Mouse (Mus musculus): ENCODE data around the gene Foxk1. TPM values are rescaled to one million over a fixed set of nuclear protein-coding genes. Genes with fewer than 3 reads are reported as not detected.

The Foxk1 gene
- polyA plus RNA-seq, 1 experiment, result 8.2 TPM

DNA sequence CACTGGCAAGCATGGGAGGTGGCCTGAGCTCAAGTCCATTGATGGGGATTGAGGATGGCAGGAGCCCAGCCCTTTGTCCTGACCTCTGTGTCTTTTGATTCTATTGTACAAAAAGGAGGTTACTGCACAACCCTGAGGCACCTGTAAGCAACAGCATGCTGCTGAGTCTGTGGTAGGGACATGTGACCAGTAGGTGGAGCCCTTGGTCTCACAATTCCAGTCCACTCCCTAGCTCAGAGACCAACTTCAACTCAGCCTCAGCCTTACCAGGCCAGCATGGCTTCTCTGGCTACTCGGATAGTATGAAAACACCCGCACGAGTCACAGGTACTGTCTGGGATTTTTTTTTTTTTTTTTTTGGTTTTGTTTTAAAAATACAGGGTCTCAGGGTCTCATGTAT is 101.1 kb downstream of the Foxk1 start:
- no peaks in the 10 kb centered on the region for H3K36me3 ChIP-seq (ENCODE audit: control insufficient read depth, insufficient read depth)
- no peaks in the 10 kb centered on the region for H3K79me2 ChIP-seq (ENCODE audit: control insufficient read depth, insufficient read depth)
- H3K27me3 ChIP-seq (ENCODE audit: control insufficient read depth, insufficient read depth, insufficient read length), result no peaks in the 10 kb centered on the region
- no peaks in the 10 kb centered on the region for H3K79me3 ChIP-seq (ENCODE audit: low read depth)
- no peak overlapping the region for H3K4me3 ChIP-seq (ENCODE audit: insufficient read depth, poor library complexity, severe bottlenecking)
- no peak overlapping the region for H3ac ChIP-seq (ENCODE audit: control insufficient read depth, insufficient read length, low read depth)
- TF ChIP-seq MYOG (IDR thresholded peaks at IDR 0.05; ENCODE audit: control insufficient read depth, extremely low read depth, insufficient read length) (no peak), FOSL1 (IDR thresholded peaks at IDR 0.05; ENCODE audit: insufficient read depth, low read length, poor library complexity, severe bottlenecking) (no peak), CEBPB (IDR thresholded peaks at IDR 0.05; ENCODE audit: low read depth) (no peak), USF1 (IDR thresholded peaks at IDR 0.05; ENCODE audit: low read depth) (peak; percentile 56), MYOD1 (IDR thresholded peaks at IDR 0.05; ENCODE audit: control insufficient read depth, insufficient read length, low read depth) (no peak), CTCF (IDR thresholded peaks at IDR 0.05; ENCODE audit: control insufficient read depth, insufficient read depth, insufficient read length) (peak; percentile 83)

DNA sequence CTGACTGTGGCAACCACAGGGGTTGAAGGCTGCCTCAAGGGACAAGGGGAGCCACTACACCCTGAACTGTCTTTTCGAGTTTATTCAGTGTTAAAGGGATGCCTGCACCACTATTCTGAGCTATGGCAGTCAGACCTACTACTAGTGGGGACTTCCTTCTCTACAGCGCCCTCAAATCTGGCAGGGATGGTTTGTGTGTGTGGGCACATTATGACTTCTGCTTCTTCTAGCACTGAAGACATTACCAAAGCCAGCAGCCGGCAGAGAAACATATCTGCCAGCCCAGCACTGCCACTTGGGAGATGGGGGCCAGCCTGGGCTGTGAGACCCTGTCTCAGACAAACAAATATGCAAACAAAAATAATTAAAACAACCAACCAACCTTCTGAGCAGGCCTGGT is 102.9 kb downstream of the Foxk1 start:
- Histone ChIP-seq H3ac (ENCODE audit: control insufficient read depth, insufficient read length, low read depth) (no peak overlapping the region), H3K36me3 (ENCODE audit: control insufficient read depth, insufficient read depth) (no peaks in the 10 kb centered on the region), H3K4me3 (ENCODE audit: insufficient read depth, poor library complexity, severe bottlenecking) (no peak overlapping the region), H3K27me3 (ENCODE audit: control insufficient read depth, insufficient read depth, insufficient read length) (no peaks in the 10 kb centered on the region), H3K79me3 (ENCODE audit: low read depth) (no peaks in the 10 kb centered on the region), H3K79me2 (ENCODE audit: control insufficient read depth, insufficient read depth) (no peaks in the 10 kb centered on the region)
- TF ChIP-seq MYOG (IDR thresholded peaks at IDR 0.05; ENCODE audit: control insufficient read depth, extremely low read depth, insufficient read length) (no peak), CEBPB (IDR thresholded peaks at IDR 0.05; ENCODE audit: low read depth) (no peak), USF1 (IDR thresholded peaks at IDR 0.05; ENCODE audit: low read depth) (no peak), FOSL1 (IDR thresholded peaks at IDR 0.05; ENCODE audit: insufficient read depth, low read length, poor library complexity, severe bottlenecking) (no peak), CTCF (IDR thresholded peaks at IDR 0.05; ENCODE audit: control insufficient read depth, insufficient read depth, insufficient read length) (no peak), MAX (IDR thresholded peaks at IDR 0.05) (no peak), MYOD1 (IDR thresholded peaks at IDR 0.05; ENCODE audit: control insufficient read depth, insufficient read length, low read depth) (no peak)

DNA sequence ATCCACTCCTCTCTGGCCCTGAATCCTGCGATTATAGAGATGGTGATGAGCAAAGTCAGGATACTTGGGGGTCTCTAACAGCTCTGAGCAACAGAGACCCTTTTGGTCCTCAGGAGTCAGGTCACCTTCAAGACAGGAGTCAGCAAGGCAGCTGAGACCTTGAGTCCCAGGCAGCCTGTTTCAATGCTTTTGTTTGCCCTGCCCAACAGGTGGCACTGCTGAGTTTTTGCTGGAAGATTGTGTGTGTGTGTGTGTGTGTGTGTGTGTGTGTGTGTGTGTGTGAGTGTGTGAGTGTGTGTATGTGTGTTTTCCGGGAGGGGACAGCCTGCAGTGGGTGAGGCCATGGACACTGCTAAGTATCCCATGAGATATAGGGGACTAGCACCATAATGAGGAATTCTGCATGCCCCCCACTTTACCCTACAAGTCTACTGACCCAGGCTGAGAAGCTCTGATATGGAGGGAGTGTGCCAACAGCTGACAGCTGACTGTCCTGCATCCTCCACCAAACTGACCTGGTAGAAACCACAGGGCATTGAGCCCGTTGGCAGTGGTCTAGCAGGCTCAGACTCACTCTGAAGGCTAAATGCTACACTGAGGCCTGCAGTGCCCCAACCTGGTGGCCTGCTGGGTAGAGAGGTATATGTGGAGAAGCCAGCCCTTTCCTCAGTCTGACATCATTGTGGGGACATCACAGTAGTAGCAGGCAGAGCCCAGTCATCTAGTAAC is 104.6 kb downstream of the Foxk1 start:
- H3K27me3 ChIP-seq (ENCODE audit: control insufficient read depth, insufficient read depth, insufficient read length), result no peaks in the 10 kb centered on the region
- no peak overlapping the region for H3ac ChIP-seq (ENCODE audit: control insufficient read depth, insufficient read length, low read depth)
- H3K36me3 ChIP-seq (ENCODE audit: control insufficient read depth, insufficient read depth), result no peaks in the 10 kb centered on the region
- TF ChIP-seq MAX (IDR thresholded peaks at IDR 0.05) (no peak), CTCF (IDR thresholded peaks at IDR 0.05; ENCODE audit: control insufficient read depth, insufficient read depth, insufficient read length) (peak; percentile 28)
- H3K4me3 ChIP-seq (ENCODE audit: insufficient read depth, poor library complexity, severe bottlenecking), result no peak overlapping the region
- no peaks in the 10 kb centered on the region for H3K79me2 ChIP-seq (ENCODE audit: control insufficient read depth, insufficient read depth)
- no peaks in the 10 kb centered on the region for H3K79me3 ChIP-seq (ENCODE audit: low read depth)

DNA sequence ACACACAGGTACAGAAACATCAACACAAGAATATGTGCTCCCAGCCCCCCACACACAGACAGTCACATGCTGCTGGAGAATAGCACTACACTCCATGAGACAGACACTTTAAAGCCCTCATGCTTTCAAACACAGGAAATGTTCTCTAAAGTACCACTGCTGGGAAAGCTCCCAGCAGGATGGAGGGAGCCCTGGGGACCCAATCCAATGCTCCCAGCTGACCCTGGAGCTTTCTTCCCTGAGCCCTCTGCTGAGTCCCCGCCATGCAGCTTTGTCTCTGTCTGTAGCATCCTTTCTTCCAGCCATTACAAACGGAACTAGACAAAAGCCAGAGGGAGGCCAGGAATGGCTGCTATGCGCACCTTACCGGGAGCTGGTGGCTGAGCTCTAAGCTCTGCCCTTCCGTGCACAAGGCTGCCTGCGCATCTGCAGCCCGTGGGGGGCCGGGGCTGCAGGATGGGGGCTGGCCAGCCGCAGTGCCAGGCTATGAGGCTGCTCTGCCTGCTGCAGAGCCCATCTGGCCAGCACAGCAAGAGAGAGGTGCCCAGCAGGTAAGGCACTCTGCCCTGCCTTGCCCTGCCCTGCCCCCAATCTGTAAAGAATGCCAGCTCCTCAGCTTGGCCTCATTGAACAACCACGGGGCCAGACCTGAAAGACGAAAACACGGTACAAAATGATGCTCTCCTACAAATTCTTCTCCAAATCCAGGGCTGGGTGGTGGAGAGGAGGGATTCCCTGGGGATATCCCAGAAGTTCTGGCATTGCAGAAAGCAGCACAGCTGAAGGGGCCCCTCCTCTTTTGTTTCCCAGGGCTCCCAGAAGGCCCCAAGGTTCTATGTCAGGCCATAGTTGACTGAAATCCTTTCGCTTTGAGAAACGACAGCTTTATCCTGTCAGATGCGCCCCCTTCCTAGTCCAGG is 108.1 kb downstream of the Foxk1 start:
- H3K36me3 ChIP-seq (ENCODE audit: control insufficient read depth, insufficient read depth), result no peaks in the 10 kb centered on the region
- H3K4me3 ChIP-seq (ENCODE audit: insufficient read depth, poor library complexity, severe bottlenecking), result no peak overlapping the region
- H3K79me3 ChIP-seq (ENCODE audit: low read depth), result no peaks in the 10 kb centered on the region
- TF ChIP-seq MAX (IDR thresholded peaks at IDR 0.05) (no peak), USF1 (IDR thresholded peaks at IDR 0.05; ENCODE audit: low read depth) (no peak), CEBPB (IDR thresholded peaks at IDR 0.05; ENCODE audit: low read depth) (no peak), MYOG (IDR thresholded peaks at IDR 0.05; ENCODE audit: control insufficient read depth, extremely low read depth, insufficient read length) (no peak), FOSL1 (IDR thresholded peaks at IDR 0.05; ENCODE audit: insufficient read depth, low read length, poor library complexity, severe bottlenecking) (no peak), CTCF (IDR thresholded peaks at IDR 0.05; ENCODE audit: control insufficient read depth, insufficient read depth, insufficient read length) (no peak), MYOD1 (IDR thresholded peaks at IDR 0.05; ENCODE audit: control insufficient read depth, insufficient read length, low read depth) (no peak)
- H3ac ChIP-seq (ENCODE audit: control insufficient read depth, insufficient read length, low read depth), result no peak overlapping the region
- no peaks in the 10 kb centered on the region for H3K79me2 ChIP-seq (ENCODE audit: control insufficient read depth, insufficient read depth)
- H3K27me3 ChIP-seq (ENCODE audit: control insufficient read depth, insufficient read depth, insufficient read length), result no peaks in the 10 kb centered on the region

DNA sequence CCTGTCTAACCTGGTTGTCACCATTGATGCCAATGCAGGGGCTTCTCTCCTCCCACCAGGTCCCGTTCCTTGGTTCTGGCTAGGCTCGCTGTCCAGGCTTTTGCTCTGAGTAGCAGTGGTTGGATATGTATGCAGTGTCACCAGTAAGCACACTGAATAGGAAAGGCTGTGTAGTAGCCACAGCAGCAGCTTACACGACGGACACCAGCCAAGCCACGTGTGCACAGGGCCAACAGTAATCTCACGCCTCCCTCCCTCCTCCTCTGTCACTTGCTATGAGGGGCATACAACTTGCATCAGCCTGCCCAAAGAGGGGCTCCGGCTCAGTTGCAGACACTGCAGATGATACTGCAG is 108.7 kb downstream of the Foxk1 start:
- TF ChIP-seq CEBPB (IDR thresholded peaks at IDR 0.05; ENCODE audit: low read depth) (no peak), FOSL1 (IDR thresholded peaks at IDR 0.05; ENCODE audit: insufficient read depth, low read length, poor library complexity, severe bottlenecking) (no peak), MAX (IDR thresholded peaks at IDR 0.05) (no peak), MYOD1 (IDR thresholded peaks at IDR 0.05; ENCODE audit: control insufficient read depth, insufficient read length, low read depth) (no peak), CTCF (IDR thresholded peaks at IDR 0.05; ENCODE audit: control insufficient read depth, insufficient read depth, insufficient read length) (no peak), USF1 (IDR thresholded peaks at IDR 0.05; ENCODE audit: low read depth) (no peak)
- H3ac ChIP-seq (ENCODE audit: control insufficient read depth, insufficient read length, low read depth), result no peak overlapping the region

More for the DNA sequence above, 108.7 kb downstream of the Foxk1 start:
- no peaks in the 10 kb centered on the region for H3K27me3 ChIP-seq (ENCODE audit: control insufficient read depth, insufficient read depth, insufficient read length)
- H3K4me3 ChIP-seq (ENCODE audit: insufficient read depth, poor library complexity, severe bottlenecking), result no peak overlapping the region
- no peaks in the 10 kb centered on the region for H3K36me3 ChIP-seq (ENCODE audit: control insufficient read depth, insufficient read depth)
- no peaks in the 10 kb centered on the region for H3K79me3 ChIP-seq (ENCODE audit: low read depth)
- no peaks in the 10 kb centered on the region for H3K79me2 ChIP-seq (ENCODE audit: control insufficient read depth, insufficient read depth)

Other genes with a start within 250 kb of the Foxk1 start
- gene Ap5z1, start 62.4 kb downstream of the Foxk1 start, polyA plus RNA-seq (2012; fragmentation: generic; extraction: Trizol), result 6.6 TPM
- 0.07 TPM for gene Papolb, start 128.6 kb downstream of the Foxk1 start, polyA plus RNA-seq (2012; fragmentation: generic; extraction: Trizol)
- 2.5 TPM for gene Radil, start 149.6 kb downstream of the Foxk1 start, polyA plus RNA-seq (2012; fragmentation: generic; extraction: Trizol)
- not detected for gene Mmd2, start 207.3 kb downstream of the Foxk1 start, polyA plus RNA-seq (2012; fragmentation: generic; extraction: Trizol)
- 36.0 TPM for gene Wipi2, start 226.2 kb downstream of the Foxk1 start, polyA plus RNA-seq (2012; fragmentation: generic; extraction: Trizol)